Mouse (Mus musculus) midbrain, embryonic 13.5 days (tissue): ENCODE measurements at regions not wholly inside any gene's neighbourhood (a gene's known extent, or its start where the extent isn't known, plus 50 kb on each side); places are given as distances from the start of the nearest gene placed in this dataset.
"Not testable (repeated sequence)": the region's sequence is repeated elsewhere in the genome, so short reads cannot be mapped to it uniquely, and the experiment has no call there.

Experiments
- ATAC-seq: fragments of 200-750 bp; cut with Nextera tagmentation; 2 replicates; pipeline ENCODE4 v1.8.0; 2017; ENCODE audit warnings: mild to moderate bottlenecking, moderate TSS enrichment, moderate library complexity
- H3K27ac ChIP-seq: fragments of 300-500 bp; sonication (generic); 2 replicates; pipeline ENCODE4 v1.5.1; 2015; ENCODE audit warnings: inconsistent platforms, mild to moderate bottlenecking, moderate library complexity
- H3K27me3 ChIP-seq: fragments of 300-500 bp; sonication (generic); 2 replicates; pipeline ENCODE4 v1.6.1; 2015; ENCODE audit warnings: mild to moderate bottlenecking, inconsistent platforms
- H3K36me3 ChIP-seq: fragments of 300-500 bp; sonication (generic); 2 replicates; pipeline ENCODE4 v1.6.1; 2015; ENCODE audit warnings: mild to moderate bottlenecking, inconsistent platforms
- H3K4me1 ChIP-seq: fragments of 300-500 bp; sonication (generic); replicated peaks from 2 replicates; pipeline ENCODE4 v1.6.1; 2015; ENCODE audit warnings: inconsistent platforms
- H3K4me2 ChIP-seq: fragments of 300-500 bp; sonication (generic); replicated peaks from 2 replicates; pipeline ENCODE4 v1.6.1; 2015; ENCODE audit warnings: moderate library complexity, mild to moderate bottlenecking, inconsistent platforms
- H3K4me3 ChIP-seq: fragments of 300-500 bp; sonication (generic); replicated peaks from 2 replicates; pipeline ENCODE4 v1.5.1; 2015; ENCODE audit warnings: mild to moderate bottlenecking, inconsistent platforms
- H3K9ac ChIP-seq: fragments of 300-500 bp; sonication (generic); replicated peaks from 2 replicates; pipeline ENCODE4 v1.6.1; 2015; ENCODE audit warnings: mild to moderate bottlenecking, inconsistent platforms
- H3K9me3 ChIP-seq: fragments of 300-500 bp; sonication (generic); 2 replicates; pipeline ENCODE4 v1.6.1; 2016; ENCODE audit warnings: mild to moderate bottlenecking, inconsistent platforms
- WGBS: fragments of 180-500 bp; shearing (Covaris S2); methylation state at CpG from one replicate; pipeline ENCODE4 v1.1.7; 2015; 5-methylcytosine and 5-hydroxymethylcytosine counted together

DNA sequence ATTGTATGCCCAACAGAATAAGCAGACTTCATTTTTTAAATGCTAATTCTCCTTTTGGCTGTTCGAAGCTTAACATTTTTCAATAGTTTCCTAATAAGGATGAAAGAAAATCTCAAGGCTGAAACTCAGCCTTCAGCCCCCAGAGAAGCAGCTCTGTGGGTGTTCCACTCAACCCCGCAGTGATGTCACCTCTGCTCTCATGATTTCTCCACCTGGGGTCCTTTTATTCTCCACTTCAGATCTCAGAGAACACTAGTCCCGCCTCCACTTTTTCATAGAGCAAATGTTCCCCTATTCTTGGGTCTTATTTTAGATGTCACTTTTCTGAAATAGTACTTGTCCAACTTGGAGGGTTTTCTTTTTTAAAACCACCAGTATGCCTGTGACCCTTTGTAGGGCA is 567.3 kb downstream of the Cntn3 start:
- no peak for ATAC-seq
- no peaks in the 10 kb centered on the region for H3K36me3 ChIP-seq
- WGBS, result 44% methylated on average over 3 of the region's 3 CpGs
- no peak overlapping the region for H3K27ac ChIP-seq
- no peak overlapping the region for H3K4me2 ChIP-seq
- no peaks in the 10 kb centered on the region for H3K9me3 ChIP-seq
- no peak overlapping the region for H3K4me3 ChIP-seq
- H3K4me1 ChIP-seq, result no peaks in the 10 kb centered on the region
- no peak overlapping the region for H3K9ac ChIP-seq
- H3K27me3 ChIP-seq, result no peaks in the 10 kb centered on the region

DNA sequence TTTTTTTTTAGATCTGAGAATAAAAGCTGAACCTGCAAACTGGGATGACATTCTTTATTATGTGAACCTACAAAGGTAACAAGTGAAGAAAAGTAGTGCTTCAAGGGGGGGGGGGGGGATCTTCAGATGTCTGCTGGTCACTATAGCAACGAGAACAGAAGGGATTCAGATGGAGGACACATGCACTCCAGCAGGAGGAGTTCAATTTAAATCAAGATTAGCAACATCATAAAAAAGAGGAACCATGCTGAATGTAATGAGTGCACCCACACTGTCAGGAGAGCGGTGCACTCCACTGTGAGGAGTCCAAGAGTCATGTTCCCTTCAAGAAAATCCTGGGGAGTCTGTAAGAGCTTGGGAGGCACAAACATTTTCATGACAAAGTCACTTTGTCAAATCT is 574.7 kb downstream of the Cntn3 start:
- Histone ChIP-seq H3K4me1 (peaks cover 7% of the 10 kb centered on the region; the same call in 1 of the 2 replicates), H3K9ac (no peak overlapping the region), H3K36me3 (no peaks in the 10 kb centered on the region), H3K4me2 (no peak overlapping the region), H3K9me3 (no peaks in the 10 kb centered on the region), H3K27me3 (no peaks in the 10 kb centered on the region), H3K27ac (no peak overlapping the region), H3K4me3 (no peak overlapping the region)
- ATAC-seq, result peak; percentile 72
- WGBS, result 14% methylated on average over 2 of the region's 2 CpGs

DNA sequence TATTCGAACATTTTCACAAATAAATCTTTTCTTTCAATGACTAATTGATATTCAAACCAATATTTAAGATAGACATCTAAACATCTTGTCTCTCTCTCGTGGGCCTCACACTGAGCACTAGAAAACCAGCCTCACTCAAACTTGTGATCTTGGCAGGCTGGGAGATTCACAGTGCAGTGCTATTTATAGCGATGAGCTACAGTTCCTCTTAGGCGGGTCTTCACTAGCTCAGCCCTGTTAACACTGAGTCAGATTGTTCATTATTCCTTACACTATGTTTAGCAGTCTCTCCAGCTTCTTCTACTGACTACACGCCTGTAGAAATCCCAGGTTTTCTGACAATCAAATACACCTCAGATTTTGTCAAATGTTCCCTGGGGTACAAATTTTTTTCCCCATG is 575.3 kb downstream of the Cntn3 start:
- Histone ChIP-seq H3K27me3 (no peaks in the 10 kb centered on the region), H3K27ac (no peak overlapping the region), H3K36me3 (no peaks in the 10 kb centered on the region), H3K9ac (no peak overlapping the region), H3K4me3 (no peak overlapping the region), H3K4me1 (peaks cover 7% of the 10 kb centered on the region; the same call in 1 of the 2 replicates), H3K9me3 (no peaks in the 10 kb centered on the region), H3K4me2 (no peak overlapping the region)
- 44% methylated on average over 5 of the region's 5 CpGs for WGBS
- no peak for ATAC-seq

DNA sequence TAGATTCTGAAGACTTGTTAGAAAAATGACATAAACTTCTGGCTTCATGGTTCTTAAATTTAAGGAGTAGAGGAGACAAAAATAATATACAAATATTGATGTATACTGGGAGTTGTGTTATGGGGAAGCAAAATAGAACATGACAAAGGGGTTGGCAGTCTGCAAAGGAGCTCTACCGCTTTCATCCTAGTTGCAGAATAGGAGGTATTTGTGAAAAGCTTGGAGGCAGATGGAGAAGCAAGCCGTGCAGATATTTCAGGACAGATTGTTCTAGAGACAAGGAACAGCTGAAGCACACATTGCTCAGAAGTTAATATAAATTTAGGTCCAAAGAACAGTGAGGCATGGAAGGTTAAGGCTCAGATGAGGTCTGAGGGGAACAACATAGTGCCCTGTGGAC is 580.1 kb downstream of the Cntn3 start:
- no peak overlapping the region for H3K9ac ChIP-seq
- no peaks in the 10 kb centered on the region for H3K27me3 ChIP-seq
- ATAC-seq, result no peak
- H3K27ac ChIP-seq, result no peak overlapping the region
- H3K4me1 ChIP-seq, result peaks cover 3% of the 10 kb centered on the region; the same call in 1 of the 2 replicates
- no peak overlapping the region for H3K4me2 ChIP-seq
- no peaks in the 10 kb centered on the region for H3K36me3 ChIP-seq
- 97% methylated on average over 2 of the region's 2 CpGs for WGBS
- H3K9me3 ChIP-seq, result no peaks in the 10 kb centered on the region
- no peak overlapping the region for H3K4me3 ChIP-seq

DNA sequence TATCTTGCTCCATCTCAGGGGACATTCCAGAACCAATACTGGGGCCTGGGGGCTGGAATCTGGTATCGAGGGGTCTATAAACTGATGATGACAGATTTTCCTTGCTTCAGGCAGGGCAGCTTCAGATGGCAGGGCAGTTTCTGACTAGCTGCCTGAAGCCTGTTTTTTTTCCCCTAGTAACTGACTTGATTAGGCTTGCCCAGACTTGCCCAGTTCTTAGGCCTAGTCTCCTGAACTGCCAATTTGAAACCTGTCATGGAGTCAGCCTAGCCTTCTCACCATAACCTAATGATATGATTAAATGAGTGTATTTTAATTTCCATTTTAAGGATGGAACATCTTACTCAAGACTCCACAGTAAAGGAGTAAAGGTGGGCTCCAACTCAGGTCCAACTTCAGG is 591.2 kb downstream of the Cntn3 start:
- WGBS, result 91% methylated on average over 1 of the region's 1 CpGs
- H3K9ac ChIP-seq, result no peak overlapping the region
- ATAC-seq, result no peak
- no peak overlapping the region for H3K4me3 ChIP-seq
- no peaks in the 10 kb centered on the region for H3K9me3 ChIP-seq
- no peaks in the 10 kb centered on the region for H3K36me3 ChIP-seq
- no peaks in the 10 kb centered on the region for H3K4me1 ChIP-seq
- H3K27me3 ChIP-seq, result no peaks in the 10 kb centered on the region
- no peak overlapping the region for H3K4me2 ChIP-seq
- H3K27ac ChIP-seq, result no peak overlapping the region

DNA sequence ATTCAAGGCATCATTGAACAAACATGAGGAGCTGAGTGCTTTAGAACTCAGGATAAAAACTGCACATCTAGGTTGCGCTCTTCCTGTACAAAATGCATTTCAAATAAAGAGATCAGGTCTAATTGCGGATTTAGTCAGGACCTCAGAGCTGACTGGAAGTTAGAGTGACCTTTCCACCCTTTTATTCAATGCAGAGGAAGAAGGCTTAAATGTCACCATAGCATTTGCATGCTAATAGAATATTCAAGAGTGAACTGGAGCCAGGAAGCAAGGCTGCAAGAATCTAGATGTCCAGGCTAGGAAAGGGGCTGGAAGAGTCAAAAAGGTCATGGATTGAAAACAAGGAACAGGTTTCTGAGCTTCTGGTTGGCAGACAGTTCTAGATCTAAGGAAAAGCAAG is 593.7 kb downstream of the Cntn3 start:
- Histone ChIP-seq H3K27me3 (no peaks in the 10 kb centered on the region), H3K4me1 (no peaks in the 10 kb centered on the region), H3K9ac (no peak overlapping the region), H3K27ac (no peak overlapping the region), H3K36me3 (no peaks in the 10 kb centered on the region), H3K4me2 (no peak overlapping the region), H3K9me3 (no peaks in the 10 kb centered on the region), H3K4me3 (no peak overlapping the region)
- 38% methylated on average over 2 of the region's 2 CpGs for WGBS
- ATAC-seq, result no peak

DNA sequence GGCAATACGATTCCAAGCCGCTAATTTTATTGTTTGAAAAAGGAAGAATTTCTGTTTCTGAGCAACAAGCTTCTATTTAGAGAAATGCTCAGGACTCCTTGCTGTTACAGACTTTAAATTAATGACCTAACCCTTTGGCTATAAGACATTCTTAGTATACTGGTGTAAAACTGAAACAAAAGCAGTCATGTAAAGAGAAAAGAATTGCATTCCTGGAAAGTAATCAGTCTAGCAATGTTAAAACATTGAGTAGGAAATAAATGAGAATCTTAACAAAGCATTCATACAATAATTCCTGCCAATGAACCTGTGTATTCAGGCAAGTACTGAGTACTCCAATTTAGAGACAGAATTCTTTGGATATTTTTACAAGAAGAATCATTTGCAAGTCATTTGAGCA is 587.2 kb upstream of the Pdzrn3 start:
- no peak for ATAC-seq

DNA sequence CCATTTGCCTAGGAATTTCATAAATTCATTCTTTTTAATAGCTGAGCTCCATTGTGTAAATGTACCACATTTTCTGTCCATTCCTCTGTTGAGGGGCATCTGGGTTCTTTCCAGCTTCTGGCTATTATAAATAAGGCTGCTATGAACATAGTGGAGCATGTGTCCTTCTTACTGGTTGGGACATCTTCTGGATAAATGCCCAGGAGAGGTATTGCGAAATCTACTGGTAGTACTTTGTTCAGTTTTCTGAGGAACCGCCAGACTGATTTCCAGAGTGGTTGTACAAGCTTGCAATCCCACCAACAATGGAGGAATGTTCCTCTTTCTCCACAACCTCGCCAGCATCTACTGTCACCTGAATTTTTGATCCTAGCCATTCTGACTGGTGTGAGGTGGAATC is 583.8 kb upstream of the Pdzrn3 start:
- not testable (repeated sequence) for H3K27ac ChIP-seq, ATAC-seq, H3K4me2 ChIP-seq, H3K4me1 ChIP-seq, H3K36me3 ChIP-seq, H3K9ac ChIP-seq, H3K9me3 ChIP-seq, H3K4me3 ChIP-seq, H3K27me3 ChIP-seq
- 90% methylated on average over 3 of the region's 3 CpGs for WGBS

More for the DNA sequence above, 587.2 kb upstream of the Pdzrn3 start:
- Histone ChIP-seq H3K9ac (no peak overlapping the region), H3K27ac (no peak overlapping the region), H3K9me3 (no peaks in the 10 kb centered on the region), H3K4me2 (no peak overlapping the region), H3K4me3 (no peak overlapping the region), H3K36me3 (no peaks in the 10 kb centered on the region), H3K27me3 (no peaks in the 10 kb centered on the region), H3K4me1 (no peaks in the 10 kb centered on the region)
- 87% methylated on average over 2 of the region's 2 CpGs for WGBS

DNA sequence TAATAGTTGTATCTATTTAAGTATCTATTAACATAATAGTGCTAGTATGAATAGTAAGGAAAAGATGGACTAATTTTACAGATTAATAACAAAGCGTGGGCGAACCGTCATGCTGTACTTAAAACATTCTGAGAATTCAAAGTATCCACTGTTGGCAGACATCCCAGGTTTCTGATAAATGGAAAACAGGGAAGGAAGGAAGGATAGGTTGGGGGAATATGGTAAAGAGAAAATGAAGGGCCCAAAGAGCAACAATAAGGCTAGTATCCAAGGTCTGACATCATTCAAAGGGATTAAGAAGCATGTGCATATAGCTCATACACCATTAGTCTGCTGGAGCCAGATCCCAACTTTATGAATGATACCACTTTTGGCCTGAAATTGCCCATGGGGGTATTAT is 572.0 kb upstream of the Pdzrn3 start:
- H3K4me1 ChIP-seq, result no peaks in the 10 kb centered on the region
- H3K9me3 ChIP-seq, result no peaks in the 10 kb centered on the region
- WGBS, result 89% methylated on average over 3 of the region's 3 CpGs
- H3K9ac ChIP-seq, result no peak overlapping the region
- no peak overlapping the region for H3K27ac ChIP-seq
- no peak for ATAC-seq
- no peak overlapping the region for H3K4me3 ChIP-seq
- H3K4me2 ChIP-seq, result no peak overlapping the region
- H3K36me3 ChIP-seq, result no peaks in the 10 kb centered on the region
- H3K27me3 ChIP-seq, result no peaks in the 10 kb centered on the region

DNA sequence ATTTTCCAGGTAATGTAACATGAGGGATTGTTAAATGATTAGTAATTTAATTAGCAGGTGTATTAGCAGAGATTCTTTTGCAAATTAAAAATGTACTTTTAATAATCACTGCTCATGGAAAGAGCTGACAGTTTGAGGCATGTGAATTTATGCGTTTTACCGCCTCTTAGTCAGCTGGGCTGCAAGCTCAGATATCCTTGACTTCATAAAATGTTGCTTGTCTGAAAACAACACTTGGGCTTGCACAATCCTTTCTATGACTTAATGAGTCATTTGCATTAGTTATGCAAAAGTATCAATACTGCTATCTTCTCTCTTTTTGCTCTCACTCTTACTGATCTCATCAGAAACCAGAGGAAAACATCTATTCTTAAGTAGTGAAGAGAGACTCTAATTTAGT is 571.3 kb upstream of the Pdzrn3 start:
- H3K4me2 ChIP-seq, result no peak overlapping the region
- H3K27ac ChIP-seq, result no peak overlapping the region
- H3K9me3 ChIP-seq, result no peaks in the 10 kb centered on the region
- H3K27me3 ChIP-seq, result no peaks in the 10 kb centered on the region
- no peaks in the 10 kb centered on the region for H3K4me1 ChIP-seq
- H3K9ac ChIP-seq, result no peak overlapping the region
- no peak for ATAC-seq
- no peaks in the 10 kb centered on the region for H3K36me3 ChIP-seq
- WGBS, result 90% methylated on average over 2 of the region's 2 CpGs
- H3K4me3 ChIP-seq, result no peak overlapping the region

DNA sequence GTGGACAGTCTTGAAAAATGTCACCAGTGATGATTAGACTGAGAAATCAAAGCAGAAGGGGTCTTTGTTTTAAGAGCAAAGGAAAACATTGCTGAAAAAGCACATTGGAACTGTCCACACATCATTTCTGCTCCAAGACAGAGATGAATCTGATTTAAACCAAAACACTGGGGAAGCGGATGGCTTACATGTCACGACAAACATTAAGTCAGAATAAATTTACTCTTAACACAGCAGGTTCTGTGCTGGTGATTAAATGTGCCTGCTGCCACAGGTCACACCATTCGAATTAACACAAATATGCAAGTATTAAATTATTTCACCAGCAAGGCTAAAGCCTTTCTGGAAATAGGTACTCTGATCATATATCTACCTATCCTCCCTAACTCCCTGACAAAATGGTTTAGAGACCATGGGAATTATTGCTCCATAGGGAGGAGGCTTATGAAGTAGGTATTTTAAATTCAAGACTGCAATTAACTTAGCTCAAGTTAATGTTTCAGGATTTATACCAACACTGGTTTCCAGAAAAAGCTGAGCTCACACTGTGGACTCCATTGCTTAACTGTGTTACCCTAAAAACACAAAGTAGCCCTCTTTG is 562.7 kb upstream of the Pdzrn3 start:
- ATAC-seq, result no peak

DNA sequence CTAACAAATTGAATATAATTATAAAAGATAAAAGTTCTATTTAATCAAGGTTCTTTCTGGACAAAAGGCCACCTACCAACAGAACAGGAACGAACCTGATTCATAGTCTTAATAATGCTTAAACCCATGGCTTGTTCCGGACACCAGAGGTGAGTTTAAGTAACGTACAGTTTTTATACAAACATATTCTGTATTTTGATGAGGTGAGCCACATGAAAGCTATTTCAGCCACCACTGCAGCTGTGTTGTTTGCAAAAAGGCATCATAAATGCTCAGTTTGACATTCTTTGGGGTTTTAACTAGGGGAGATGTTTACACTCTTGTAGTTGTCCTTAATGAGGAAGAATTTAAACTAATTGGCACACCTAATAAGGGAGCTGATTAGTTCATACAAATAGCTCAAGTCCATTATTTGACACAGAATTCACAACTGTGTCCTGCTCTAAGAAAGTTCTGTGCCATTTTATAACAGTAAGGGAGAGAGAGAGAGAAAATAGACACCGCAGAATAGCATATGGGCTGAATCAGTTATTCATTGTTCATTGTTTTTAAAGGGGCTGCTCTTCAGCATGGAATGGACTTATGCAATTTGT is 560.8 kb upstream of the Pdzrn3 start:
- peaks cover 10% of the 10 kb centered on the region for H3K4me1 ChIP-seq
- no peak overlapping the region for H3K4me2 ChIP-seq
- no peaks in the 10 kb centered on the region for H3K9me3 ChIP-seq
- H3K36me3 ChIP-seq, result no peaks in the 10 kb centered on the region
- ATAC-seq, result peak; percentile 59
- H3K4me3 ChIP-seq, result no peak overlapping the region
- no peaks in the 10 kb centered on the region for H3K27me3 ChIP-seq
- H3K27ac ChIP-seq, result no peak overlapping the region
- no peak overlapping the region for H3K9ac ChIP-seq
- 49% methylated on average over 4 of the region's 4 CpGs for WGBS

More for the DNA sequence above, 562.7 kb upstream of the Pdzrn3 start:
- no peak overlapping the region for H3K4me3 ChIP-seq
- no peaks in the 10 kb centered on the region for H3K9me3 ChIP-seq
- H3K27ac ChIP-seq, result no peak overlapping the region
- no peaks in the 10 kb centered on the region for H3K36me3 ChIP-seq
- no peaks in the 10 kb centered on the region for H3K27me3 ChIP-seq
- H3K9ac ChIP-seq, result no peak overlapping the region
- H3K4me2 ChIP-seq, result no peak overlapping the region
- H3K4me1 ChIP-seq, result peaks cover 10% of the 10 kb centered on the region
- WGBS, result 72% methylated on average over 3 of the region's 3 CpGs
